Mouse (Mus musculus): ENCODE data around the gene Mgat4e.

- TF ChIP-seq POLR2A (IDR thresholded peaks at IDR 0.05; ENCODE audit: extremely low read depth, insufficient read depth, low read length) (no peak), CTCF (IDR thresholded peaks at IDR 0.05; ENCODE audit: extremely low read depth, insufficient read depth, low read length) (no peak)
These were observed 12.3 kb upstream of the Mgat4e start for GRCm38 (mm10) chr1:134561770-134562143.

Measured in cortical plate, adult 2 months (tissue).